Mouse (Mus musculus) ovary, postnatal 36 days (tissue): ENCODE measurements at regions not wholly inside any gene's neighbourhood (a gene's known extent, or its start where the extent isn't known, plus 50 kb on each side); places are given as distances from the start of the nearest gene placed in this dataset.

ENCODE experiments used
- DNase-seq: peaks from one replicate; pipeline ENCODE4 v3.0.0; 2022; ENCODE audit warnings: low spot score, mixed read lengths

- DNase-seq, result no peak
These were observed 93.7 kb upstream of the Gm47985 start for GRCm38 (mm10) chr1:151088535-151089125.

GRCm38 (mm10) chr1:151092035-151092434 lies 90.3 kb upstream of the Gm47985 start:
- no peak for DNase-seq

- no peak for DNase-seq
These were observed 86.8 kb upstream of the Gm47985 start for GRCm38 (mm10) chr1:151095344-151096050.

GRCm38 (mm10) chr1:151096079-151096478 lies 86.3 kb upstream of the Gm47985 start:
- no peak for DNase-seq

GRCm38 (mm10) chr1:151097506-151097905 lies 84.8 kb upstream of the Gm47985 start:
- DNase-seq, result no peak

- DNase-seq, result no peak
These were observed 83.6 kb upstream of the Gm47985 start for GRCm38 (mm10) chr1:151098763-151099162.

- no peak for DNase-seq
These were observed 81.5 kb upstream of the Gm47985 start for GRCm38 (mm10) chr1:151100565-151101483.

- no peak for DNase-seq
These were observed 80.8 kb upstream of the Gm47985 start for GRCm38 (mm10) chr1:151101516-151101915.

GRCm38 (mm10) chr1:151102061-151102460 lies 80.3 kb upstream of the Gm47985 start:
- no peak for DNase-seq

- DNase-seq, result no peak
These were observed 79.5 kb upstream of the Gm47985 start for GRCm38 (mm10) chr1:151102646-151103391.

GRCm38 (mm10) chr1:151103522-151104037 lies 78.8 kb upstream of the Gm47985 start:
- DNase-seq, result no peak

- DNase-seq, result no peak
These were observed 78.0 kb upstream of the Gm47985 start for GRCm38 (mm10) chr1:151104346-151104745.

GRCm38 (mm10) chr1:151104806-151105205 lies 77.5 kb upstream of the Gm47985 start:
- no peak for DNase-seq

GRCm38 (mm10) chr1:151105251-151105650 lies 77.1 kb upstream of the Gm47985 start:
- DNase-seq, result no peak

GRCm38 (mm10) chr1:151107401-151107800 lies 74.9 kb upstream of the Gm47985 start:
- DNase-seq, result no peak

GRCm38 (mm10) chr1:151109333-151109732 lies 73.0 kb upstream of the Gm47985 start:
- no peak for DNase-seq

GRCm38 (mm10) chr1:151110412-151110811 lies 71.9 kb upstream of the Gm47985 start:
- DNase-seq, result no peak

- no peak for DNase-seq
These were observed 70.7 kb upstream of the Gm47985 start for GRCm38 (mm10) chr1:151111683-151112082.

- no peak for DNase-seq
These were observed 69.9 kb upstream of the Gm47985 start for GRCm38 (mm10) chr1:151112390-151112789.

- DNase-seq, result no peak
These were observed 69.1 kb upstream of the Gm47985 start for GRCm38 (mm10) chr1:151113199-151113598.

GRCm38 (mm10) chr1:151118530-151118929 lies 63.8 kb upstream of the Gm47985 start:
- DNase-seq, result no peak

GRCm38 (mm10) chr1:151118982-151119381 lies 63.4 kb upstream of the Gm47985 start:
- no peak for DNase-seq
